ENCODE assay signal across 8 mouse cellular contexts in the genomic region with DNA sequence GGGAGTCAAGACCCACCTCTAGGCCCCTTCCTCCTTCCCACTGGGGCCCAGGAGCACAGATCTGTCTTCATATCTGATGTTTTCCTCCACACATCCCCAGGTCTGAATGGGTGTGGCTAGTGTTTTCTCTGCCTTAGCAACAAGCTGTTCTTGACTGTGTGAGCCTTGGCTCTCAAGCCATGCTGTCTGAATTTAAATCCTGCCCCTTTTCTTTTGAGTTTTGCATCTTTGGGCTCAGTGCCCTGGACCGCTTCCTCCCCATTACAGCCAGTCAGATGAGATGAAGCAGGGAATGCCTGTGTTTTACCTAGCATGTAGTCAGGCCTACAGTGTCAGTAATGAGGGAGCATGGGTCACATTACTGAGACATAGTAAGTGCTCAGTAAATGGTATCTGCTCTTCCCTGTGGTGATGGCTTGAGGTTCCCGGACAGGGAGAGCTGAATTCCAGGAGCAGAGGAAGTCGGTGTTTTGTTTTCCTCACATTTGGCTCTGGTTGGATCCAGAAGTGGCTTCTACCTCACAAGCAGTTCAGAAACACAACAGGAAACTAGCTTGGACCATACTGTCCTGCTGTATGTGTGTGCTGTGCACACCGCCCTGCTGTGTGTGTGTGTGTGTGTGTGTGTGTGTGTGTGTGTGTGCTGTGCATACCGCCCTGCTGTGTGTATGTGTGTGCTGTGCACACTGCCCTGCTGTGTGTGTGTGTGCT. TPM values are rescaled to one million over a fixed set of nuclear protein-coding genes. Genes with fewer than 3 reads are reported as not detected.
A peak's percentile ranks its signal among the peaks of the same experiment; 100 is the strongest.
DNase-seq lines count a peak whose midpoint lies in the region; ATAC-seq and TF ChIP-seq lines count a peak whose summit lies in the region.

No protein-coding gene starts in this region.

- peak; percentile 97 for DNase-seq in heart, adult 11 months
- DNase-seq in heart, postnatal 10 days = no peak
- no peak for DNase-seq in testis, postnatal 10 days (ENCODE audit: low spot score)
- no peak for DNase-seq in ovary, adult 18-20 months (ENCODE audit: low spot score)
- no peak for DNase-seq in forebrain, embryonic 11.5 days (ENCODE audit: low spot score)

- no peak for TF ChIP-seq POLR2A in testis, adult 2 months (IDR thresholded peaks at IDR 0.05; ENCODE audit: control insufficient read depth, low read depth, low read length)

- intact Hi-C loops in heart, postnatal 10 days (cut with DNase I) = no loop called here

- WGBS in liver, embryonic 12.5 days (ENCODE audit: insufficient replicate concordance) = 63% methylated on average over 5 of the region's 5 CpGs
- 91% methylated on average over 5 of the region's 5 CpGs for whole genome bisulfite sequencing in forebrain, embryonic 11.5 days

- ATAC-seq in liver, embryonic 12.5 days = peak; percentile 34; the same call in 1 of the 2 replicates
- ATAC-seq in granulocyte monocyte progenitor cell, adult 5-6 weeks (replicated peaks; ENCODE audit: poor library complexity, severe bottlenecking) = no peak
- no peak for ATAC-seq in forebrain, embryonic 11.5 days (replicated peaks; ENCODE audit: low FRiP score)

- H3K27me3 ChIP-seq in testis, adult 2 months (ENCODE audit: control insufficient read depth, insufficient read depth, low read length) = no peaks in the 10 kb centered on the region
- no peaks in the 10 kb centered on the region for H3K27me3 ChIP-seq in liver, embryonic 12.5 days (replicated peaks)
- H3K27me3 ChIP-seq in forebrain, embryonic 11.5 days (ENCODE audit: control insufficient read depth, insufficient read depth, low read length) = no peaks in the 10 kb centered on the region

- H3K4me3 ChIP-seq in testis, adult 2 months (ENCODE audit: control insufficient read depth, low read depth, low read length) = peak overlapping the region; percentile 59
- no peak overlapping the region for H3K4me3 ChIP-seq in liver, embryonic 12.5 days
- H3K4me3 ChIP-seq in forebrain, embryonic 11.5 days (ENCODE audit: low read depth, low read length) = no peak overlapping the region

- peak overlapping the region; percentile 0; the same call in 1 of the 2 replicates for H3K27ac ChIP-seq in testis, adult 2 months (ENCODE audit: control insufficient read depth, insufficient read depth, low read depth, low read length)
- peak overlapping the region; percentile 46 for H3K27ac ChIP-seq in liver, embryonic 12.5 days
- no peak overlapping the region for H3K27ac ChIP-seq in forebrain, embryonic 11.5 days (ENCODE audit: low read depth, low read length)

- no peaks in the 10 kb centered on the region for H3K9me3 ChIP-seq in liver, embryonic 12.5 days (replicated peaks)
- no peaks in the 10 kb centered on the region for H3K9me3 ChIP-seq in forebrain, embryonic 11.5 days (ENCODE audit: control insufficient read depth, low read length)

- no peak overlapping the region for H3K9ac ChIP-seq in liver, embryonic 12.5 days
- H3K9ac ChIP-seq in forebrain, embryonic 11.5 days (ENCODE audit: low read length) = no peak overlapping the region

- peaks cover 11% of the 10 kb centered on the region for H3K4me1 ChIP-seq in testis, adult 2 months (ENCODE audit: control insufficient read depth, insufficient read depth, low read length)
- peaks cover 97% of the 10 kb centered on the region for H3K4me1 ChIP-seq in liver, embryonic 12.5 days
- no peaks in the 10 kb centered on the region for H3K4me1 ChIP-seq in forebrain, embryonic 11.5 days (replicated peaks; ENCODE audit: control insufficient read depth, insufficient read depth, low read length)

- peak overlapping the region; percentile 15 for H3K4me2 ChIP-seq in liver, embryonic 12.5 days
- H3K4me2 ChIP-seq in forebrain, embryonic 11.5 days (ENCODE audit: low read depth, low read length, severe bottlenecking) = no peak overlapping the region

- TF ChIP-seq CTCF in testis, adult 2 months (IDR thresholded peaks at IDR 0.05; ENCODE audit: control insufficient read depth, insufficient read depth, insufficient replicate concordance, low read depth, low read length) = no peak

- H3K36me3 ChIP-seq in testis, adult 2 months (ENCODE audit: control insufficient read depth, insufficient read depth, low read length) = no peaks in the 10 kb centered on the region; the same call in 1 of the 2 replicates
- H3K36me3 ChIP-seq in liver, embryonic 12.5 days = peaks cover 32% of the 10 kb centered on the region
- H3K36me3 ChIP-seq in forebrain, embryonic 11.5 days (ENCODE audit: control insufficient read depth, insufficient read depth, low read length) = no peaks in the 10 kb centered on the region

RNA-seq across cellular contexts. Expression of a gene that starts 16.6 kb away (rescaled TPM):
- total RNA-seq in heart, postnatal 10 days (2021) = 100 to 1,000 TPM; 394 to 406 TPM
- polyA plus RNA-seq in testis, adult 2 months (2012; rRNA removed) = 286 and 311 TPM in 2 replicates
- 208 and 209 TPM in 2 replicates for polyA plus RNA-seq in liver, embryonic 12.5 days (2016; fragmentation: Nextera tagmentation; extraction: Ambion mirVana)
- 374 and 389 TPM in 2 replicates for total RNA-seq in granulocyte monocyte progenitor cell, adult 5-6 weeks (2014; fragmentation: Nextera tagmentation)
- 129 and 155 TPM in 2 replicates for total RNA-seq in granulocyte monocyte progenitor cell, adult 5-6 weeks (2017)
- polyA plus RNA-seq in forebrain, embryonic 11.5 days (2014; fragmentation: Nextera tagmentation; extraction: Ambion mirVana) = 238 and 240 TPM in 2 replicates
